Mouse (Mus musculus): ENCODE results near the gene Toe1. TPM values are rescaled to one million over a fixed set of nuclear protein-coding genes. Genes with fewer than 3 reads are reported as not detected.

The Toe1 gene
- polyA plus RNA-seq, 1 experiment from 2014 or later, result 12.6 TPM

DNA sequence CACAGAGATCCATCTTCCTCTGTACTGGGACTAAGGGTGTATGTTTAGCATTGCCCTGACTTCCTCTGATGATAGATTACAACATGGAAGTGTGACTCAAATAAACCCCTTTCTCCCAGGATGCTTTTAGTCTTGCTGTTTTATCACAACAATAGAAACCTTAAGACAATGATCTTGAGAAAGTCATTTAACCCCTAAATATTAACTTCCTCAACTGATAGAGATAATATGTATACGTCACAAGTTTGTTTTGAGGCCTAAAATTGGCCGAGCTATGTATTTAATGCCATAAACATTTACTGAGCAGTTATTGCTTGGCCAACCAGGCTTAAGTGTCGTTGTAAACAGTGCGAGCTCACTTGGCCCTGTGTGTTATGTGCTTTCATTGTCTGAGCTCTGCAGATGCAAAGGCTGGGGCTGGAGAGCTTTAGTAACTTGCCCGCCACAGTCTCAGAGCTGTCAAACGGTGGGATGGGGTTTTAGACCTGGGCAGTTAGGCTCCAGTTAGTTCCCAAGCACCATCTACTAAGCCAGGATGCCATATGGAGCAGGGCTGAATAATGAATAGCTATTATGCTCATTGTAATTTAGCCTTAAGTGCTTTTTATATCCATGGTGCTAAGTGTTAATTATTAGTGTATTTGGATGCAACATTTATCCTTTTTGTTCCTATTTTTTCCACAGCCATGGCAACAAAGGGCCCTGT is 22.1 kb upstream of the Toe1 start:
- peaks cover 3% of the 10 kb centered on the region; the same call in 1 of the 2 replicates for H3K4me1 ChIP-seq (ENCODE audit: control insufficient read depth, low read depth, low read length)
- no peak overlapping the region for H3K4me2 ChIP-seq (ENCODE audit: low read depth, low read length)
- 47% methylated on average over 6 of the region's 6 CpGs for WGBS (ENCODE audit: insufficient replicate concordance)
- H3K9me3 ChIP-seq (replicated peaks; ENCODE audit: control insufficient read depth, low read length), result no peaks in the 10 kb centered on the region
- H3K36me3 ChIP-seq (ENCODE audit: control insufficient read depth, insufficient read depth), result no peaks in the 10 kb centered on the region
- H3K27me3 ChIP-seq (ENCODE audit: control insufficient read depth, insufficient read depth, low read depth, low read length), result no peaks in the 10 kb centered on the region
- no peak for ATAC-seq (ENCODE audit: low read depth)
- no peak overlapping the region for H3K27ac ChIP-seq (ENCODE audit: low read length)
- no peak overlapping the region for H3K4me3 ChIP-seq (ENCODE audit: low read depth, low read length)
- H3K9ac ChIP-seq (ENCODE audit: low read depth, low read length), result no peak overlapping the region

DNA sequence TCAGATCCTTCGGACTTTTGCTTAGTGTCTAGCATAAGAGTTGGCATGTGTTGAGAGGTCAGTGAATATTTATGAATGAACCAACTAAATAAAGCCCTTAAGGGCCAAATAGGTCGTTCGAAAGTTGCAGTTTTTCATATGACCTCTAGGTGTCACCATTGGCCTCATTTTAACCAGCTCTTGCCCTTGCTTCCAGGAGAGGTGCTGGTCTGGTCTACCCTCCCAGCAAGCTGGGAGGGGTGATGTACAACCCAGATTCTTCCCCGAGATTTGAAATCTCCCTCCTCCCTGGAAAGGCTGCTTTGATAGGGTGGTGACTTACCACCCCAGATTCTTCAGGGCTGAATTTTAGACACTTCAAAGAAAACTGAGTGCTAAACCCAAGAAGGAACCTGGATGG is 20.4 kb upstream of the Toe1 start:
- no peak overlapping the region for H3K9ac ChIP-seq (ENCODE audit: low read depth, low read length)
- no peak; the same call in 1 of the 2 replicates for ATAC-seq (ENCODE audit: low read depth)

DNA sequence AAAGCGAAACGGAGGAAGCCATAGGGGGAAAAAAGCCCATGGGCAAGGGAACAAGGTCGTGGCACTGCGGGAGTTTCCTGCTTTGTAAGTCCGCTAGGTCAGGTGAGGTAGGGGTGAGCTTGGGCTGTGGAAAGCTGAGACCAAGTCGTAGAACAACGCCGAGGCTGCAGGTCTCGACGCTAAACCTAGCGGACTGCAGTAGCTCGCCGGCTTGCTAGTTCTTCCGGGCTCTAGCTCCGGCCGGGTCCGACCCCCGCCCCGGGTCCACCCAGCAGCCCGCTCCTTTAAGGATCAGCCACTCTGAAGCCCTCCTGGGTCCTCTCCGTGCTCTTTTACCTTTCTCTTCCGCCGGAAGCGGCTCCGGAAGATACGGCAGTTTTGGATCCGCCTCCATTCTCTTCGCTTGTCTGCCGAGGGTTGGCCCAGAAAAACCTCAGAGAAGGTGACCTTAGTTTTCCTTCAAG is 17.1 kb upstream of the Toe1 start:
- peaks cover 15% of the 10 kb centered on the region for H3K27me3 ChIP-seq (ENCODE audit: control insufficient read depth, insufficient read depth, low read depth, low read length)
- under 1% methylated on average over 29 of the region's 29 CpGs for WGBS (ENCODE audit: insufficient replicate concordance)
- peak overlapping the region; percentile 70 for H3K9ac ChIP-seq (ENCODE audit: low read depth, low read length)
- H3K4me2 ChIP-seq (ENCODE audit: low read depth, low read length), result peak overlapping the region; percentile 62
- no peaks in the 10 kb centered on the region for H3K9me3 ChIP-seq (replicated peaks; ENCODE audit: control insufficient read depth, low read length)
- H3K27ac ChIP-seq (ENCODE audit: low read length), result no peak overlapping the region
- peak; percentile 50 for ATAC-seq (ENCODE audit: low read depth)
- H3K4me1 ChIP-seq (ENCODE audit: control insufficient read depth, low read depth, low read length), result peaks cover 10% of the 10 kb centered on the region
- H3K4me3 ChIP-seq (ENCODE audit: low read depth, low read length), result peak overlapping the region; percentile 66
- no peaks in the 10 kb centered on the region for H3K36me3 ChIP-seq (ENCODE audit: control insufficient read depth, insufficient read depth)

More for the DNA sequence above, 20.4 kb upstream of the Toe1 start:
- no peak overlapping the region for H3K4me3 ChIP-seq (ENCODE audit: low read depth, low read length)
- H3K4me1 ChIP-seq (ENCODE audit: control insufficient read depth, low read depth, low read length), result peaks cover 3% of the 10 kb centered on the region; the same call in 1 of the 2 replicates
- no peaks in the 10 kb centered on the region for H3K36me3 ChIP-seq (ENCODE audit: control insufficient read depth, insufficient read depth)
- no peak overlapping the region for H3K27ac ChIP-seq (ENCODE audit: low read length)
- WGBS (ENCODE audit: insufficient replicate concordance), result 0% methylated on average over 4 of the region's 4 CpGs
- H3K4me2 ChIP-seq (ENCODE audit: low read depth, low read length), result no peak overlapping the region
- H3K27me3 ChIP-seq (ENCODE audit: control insufficient read depth, insufficient read depth, low read depth, low read length), result no peaks in the 10 kb centered on the region
- H3K9me3 ChIP-seq (replicated peaks; ENCODE audit: control insufficient read depth, low read length), result no peaks in the 10 kb centered on the region

DNA sequence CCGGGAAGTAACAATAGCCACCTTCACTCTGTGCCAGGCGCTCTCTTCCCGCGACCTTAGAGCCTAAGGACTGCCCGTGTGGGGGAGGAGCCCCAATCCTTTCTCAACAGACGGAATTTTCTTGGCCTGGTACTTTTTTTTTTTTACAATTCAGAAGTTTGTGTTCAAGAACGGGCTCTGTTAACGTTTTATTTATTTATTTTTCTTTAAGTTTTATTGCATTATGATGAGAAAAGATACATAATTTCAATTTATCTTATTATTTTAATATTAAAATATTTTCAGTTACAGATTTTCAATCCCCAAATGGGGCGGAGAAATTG is 14.2 kb upstream of the Toe1 start, which contains the start of gene Hpdl:
Gene Hpdl (minus strand): TSS at position 14 of the 323 bp plus-strand sequence.
- WGBS (ENCODE audit: insufficient replicate concordance), result 10% methylated on average over 9 of the region's 9 CpGs
- no peaks in the 10 kb centered on the region for H3K36me3 ChIP-seq (ENCODE audit: control insufficient read depth, insufficient read depth)
- H3K9ac ChIP-seq (ENCODE audit: low read depth, low read length), result peak within 1 kb of the TSS; percentile 58
- peak within 1 kb of the TSS; percentile 65 for H3K4me3 ChIP-seq (ENCODE audit: low read depth, low read length)
- H3K27me3 ChIP-seq (ENCODE audit: control insufficient read depth, insufficient read depth, low read depth, low read length), result peaks cover 15% of the 10 kb centered on the region
- ATAC-seq (ENCODE audit: low read depth), result no peak
- peak within 1 kb of the TSS; percentile 98 for H3K4me2 ChIP-seq (ENCODE audit: low read depth, low read length)
- peaks cover 10% of the 10 kb centered on the region for H3K4me1 ChIP-seq (ENCODE audit: control insufficient read depth, low read depth, low read length)
- H3K9me3 ChIP-seq (replicated peaks; ENCODE audit: control insufficient read depth, low read length), result no peaks in the 10 kb centered on the region
- no peak within 1 kb of the TSS for H3K27ac ChIP-seq (ENCODE audit: low read length)

DNA sequence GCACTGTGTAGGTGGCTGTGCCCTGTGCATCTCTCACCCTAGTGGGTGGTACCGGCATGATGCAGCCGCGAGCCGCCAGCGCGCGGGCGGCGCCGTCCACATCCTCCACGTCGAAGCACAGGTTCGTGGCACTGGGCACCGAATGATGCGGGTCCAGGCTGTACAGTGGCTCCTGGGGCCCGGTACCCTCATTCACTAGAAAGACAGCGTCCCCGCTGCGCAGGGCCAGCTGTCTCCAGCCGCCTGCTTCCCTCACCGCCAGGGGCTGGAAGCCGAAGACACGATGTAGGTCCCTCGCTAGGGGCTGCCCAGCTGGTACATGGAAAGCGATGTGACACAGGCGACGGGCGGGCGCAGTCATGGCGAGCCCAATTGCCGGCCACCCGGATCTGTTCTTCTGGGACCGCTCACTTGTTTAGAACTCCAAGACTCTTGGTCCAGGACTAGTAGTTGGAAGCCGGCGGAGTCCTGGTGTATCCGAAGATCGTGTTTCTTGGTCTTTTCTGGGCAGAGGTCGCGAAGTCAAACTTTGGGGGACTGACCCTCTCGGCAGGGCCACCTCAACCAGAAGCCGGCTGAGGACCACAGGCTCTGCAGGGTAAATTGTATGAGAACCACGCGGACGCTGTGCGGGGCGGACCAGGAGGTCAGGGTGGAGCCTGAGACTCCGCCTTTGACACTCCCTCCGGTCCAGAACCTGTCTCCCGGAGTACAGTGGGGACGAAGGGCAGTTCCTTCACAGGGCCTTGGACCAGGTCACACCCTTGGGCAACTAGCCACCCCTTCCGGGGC is 13.7 kb upstream of the Toe1 start:
- H3K27ac ChIP-seq (ENCODE audit: low read length), result no peak overlapping the region
- peak overlapping the region; percentile 58 for H3K9ac ChIP-seq (ENCODE audit: low read depth, low read length)
- no peaks in the 10 kb centered on the region for H3K36me3 ChIP-seq (ENCODE audit: control insufficient read depth, insufficient read depth)
- peak overlapping the region; percentile 65 for H3K4me3 ChIP-seq (ENCODE audit: low read depth, low read length)
- H3K9me3 ChIP-seq (replicated peaks; ENCODE audit: control insufficient read depth, low read length), result no peaks in the 10 kb centered on the region
- peak; percentile 77 for ATAC-seq (ENCODE audit: low read depth)
- peak overlapping the region; percentile 98 for H3K4me2 ChIP-seq (ENCODE audit: low read depth, low read length)
- WGBS (ENCODE audit: insufficient replicate concordance), result under 1% methylated on average over 51 of the region's 51 CpGs
- H3K4me1 ChIP-seq (ENCODE audit: control insufficient read depth, low read depth, low read length), result peaks cover 10% of the 10 kb centered on the region
- peaks cover 15% of the 10 kb centered on the region for H3K27me3 ChIP-seq (ENCODE audit: control insufficient read depth, insufficient read depth, low read depth, low read length)

DNA sequence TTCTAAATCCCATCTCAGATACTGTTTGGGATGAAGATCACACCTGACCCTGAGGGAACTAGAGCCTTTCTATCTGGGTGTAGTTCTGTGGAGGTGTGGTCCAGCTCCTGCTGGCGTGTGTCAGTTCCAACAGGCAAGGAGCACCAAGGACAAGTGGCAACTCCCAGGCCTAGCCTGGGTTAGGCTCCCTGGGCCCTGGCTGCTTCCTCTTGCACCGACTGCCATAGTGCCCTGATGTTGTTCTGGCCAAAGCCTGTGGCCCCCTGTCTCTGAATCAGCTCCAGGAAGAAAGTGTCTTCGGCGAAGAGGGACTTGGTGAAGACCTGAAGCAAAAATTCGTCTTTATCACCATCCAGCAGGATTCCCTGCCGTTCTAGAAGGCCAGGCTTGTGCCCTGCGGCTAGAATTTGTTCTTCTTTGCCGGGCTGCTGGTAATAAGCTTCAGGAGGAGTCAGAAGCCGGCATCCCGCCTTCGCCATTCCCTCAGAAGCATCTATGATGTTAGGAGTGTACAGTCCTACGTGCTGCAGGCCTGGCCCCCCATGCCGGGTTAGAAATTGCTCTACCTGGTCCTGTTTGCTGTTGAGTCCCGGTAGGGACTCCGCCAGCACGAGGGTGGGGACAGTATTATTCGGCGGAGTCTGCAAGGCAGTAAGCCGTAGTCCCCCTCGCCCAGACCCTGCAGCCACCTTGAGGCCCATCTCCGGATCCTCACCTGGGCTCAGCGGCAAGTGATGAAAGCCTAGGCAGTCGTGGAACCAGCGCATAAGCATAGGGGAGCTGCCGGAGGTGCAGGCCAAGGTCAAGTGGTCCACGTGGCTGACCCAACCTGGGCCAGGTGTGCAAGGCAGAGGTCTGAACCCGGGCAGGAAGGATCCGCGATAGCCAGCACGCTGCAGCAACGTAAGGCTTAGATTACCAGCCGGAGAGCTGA is 12.8 kb upstream of the Toe1 start:
- WGBS (ENCODE audit: insufficient replicate concordance), result 30% methylated on average over 32 of the region's 32 CpGs
- Histone ChIP-seq H3K27me3 (ENCODE audit: control insufficient read depth, insufficient read depth, low read depth, low read length) (peaks cover 15% of the 10 kb centered on the region), H3K4me1 (ENCODE audit: control insufficient read depth, low read depth, low read length) (peaks cover 10% of the 10 kb centered on the region), H3K9ac (ENCODE audit: low read depth, low read length) (no peak overlapping the region), H3K27ac (ENCODE audit: low read length) (no peak overlapping the region), H3K4me3 (ENCODE audit: low read depth, low read length) (peak overlapping the region; percentile 65), H3K4me2 (ENCODE audit: low read depth, low read length) (peak overlapping the region; percentile 98), H3K36me3 (ENCODE audit: control insufficient read depth, insufficient read depth) (no peaks in the 10 kb centered on the region), H3K9me3 (replicated peaks; ENCODE audit: control insufficient read depth, low read length) (no peaks in the 10 kb centered on the region)
- ATAC-seq (ENCODE audit: low read depth), result no peak

DNA sequence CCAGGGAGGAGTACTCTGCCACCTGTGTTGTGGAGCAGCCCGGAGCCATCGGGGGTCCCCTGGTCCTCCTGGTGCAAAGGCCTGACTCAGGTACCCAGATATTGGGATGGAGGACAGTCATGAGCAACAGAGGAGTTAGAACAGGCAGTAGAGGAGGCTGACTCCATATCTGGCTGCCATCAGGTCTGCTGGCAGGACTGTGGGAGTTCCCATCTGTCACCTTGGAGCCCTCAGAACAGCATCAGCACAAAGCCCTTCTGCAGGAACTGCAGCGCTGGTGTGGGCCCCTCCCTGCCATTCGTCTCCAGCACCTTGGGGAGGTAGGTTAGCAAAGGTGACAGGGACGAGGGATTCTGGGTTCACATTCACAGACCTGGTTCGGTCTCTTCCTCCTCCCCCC is 10.0 kb upstream of the Toe1 start:
- H3K27ac ChIP-seq (ENCODE audit: low read length), result no peak overlapping the region
- peaks cover 7% of the 10 kb centered on the region for H3K4me1 ChIP-seq (ENCODE audit: control insufficient read depth, low read depth, low read length)
- H3K4me3 ChIP-seq (ENCODE audit: low read depth, low read length), result no peak overlapping the region
- H3K9ac ChIP-seq (ENCODE audit: low read depth, low read length), result no peak overlapping the region
- H3K4me2 ChIP-seq (ENCODE audit: low read depth, low read length), result no peak overlapping the region
- no peak for ATAC-seq (ENCODE audit: low read depth)
- WGBS (ENCODE audit: insufficient replicate concordance), result 81% methylated on average over 6 of the region's 6 CpGs
- peaks cover 15% of the 10 kb centered on the region for H3K27me3 ChIP-seq (ENCODE audit: control insufficient read depth, insufficient read depth, low read depth, low read length)
- no peaks in the 10 kb centered on the region for H3K9me3 ChIP-seq (replicated peaks; ENCODE audit: control insufficient read depth, low read length)
- H3K36me3 ChIP-seq (ENCODE audit: control insufficient read depth, insufficient read depth), result no peaks in the 10 kb centered on the region

DNA sequence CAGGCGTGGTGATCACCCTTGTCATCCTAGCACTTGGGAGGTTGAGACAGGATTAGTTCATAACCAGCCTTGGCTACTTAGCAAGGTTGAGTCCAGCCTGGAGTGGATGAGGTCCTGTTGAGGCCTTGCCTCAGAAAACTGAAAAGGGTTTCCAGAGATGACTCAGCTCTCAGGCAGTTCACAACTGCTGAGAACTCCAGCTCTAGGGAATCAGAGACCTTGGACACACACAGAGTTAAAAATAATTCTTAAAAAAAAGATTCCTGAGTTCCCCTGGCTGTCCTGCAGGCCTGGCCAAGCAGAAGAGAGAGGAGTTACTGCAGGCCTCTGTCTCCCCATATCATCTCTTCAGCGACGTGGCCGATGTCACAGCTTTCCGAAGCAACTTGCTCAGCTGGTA is 7.8 kb upstream of the Toe1 start:
- Histone ChIP-seq H3K27ac (ENCODE audit: low read length) (no peak overlapping the region), H3K4me3 (ENCODE audit: low read depth, low read length) (no peak overlapping the region), H3K9me3 (replicated peaks; ENCODE audit: control insufficient read depth, low read length) (no peaks in the 10 kb centered on the region), H3K4me2 (ENCODE audit: low read depth, low read length) (no peak overlapping the region), H3K27me3 (ENCODE audit: control insufficient read depth, insufficient read depth, low read depth, low read length) (peaks cover 5% of the 10 kb centered on the region), H3K9ac (ENCODE audit: low read depth, low read length) (no peak overlapping the region), H3K36me3 (ENCODE audit: control insufficient read depth, insufficient read depth) (no peaks in the 10 kb centered on the region), H3K4me1 (ENCODE audit: control insufficient read depth, low read depth, low read length) (no peaks in the 10 kb centered on the region)
- WGBS (ENCODE audit: insufficient replicate concordance), result 85% methylated on average over 5 of the region's 5 CpGs
- ATAC-seq (ENCODE audit: low read depth), result no peak

Measured in liver, embryonic 16.5 days (tissue).